Comparison of ENCODE assay signal across 8 mouse cellular contexts in the genomic region with DNA sequence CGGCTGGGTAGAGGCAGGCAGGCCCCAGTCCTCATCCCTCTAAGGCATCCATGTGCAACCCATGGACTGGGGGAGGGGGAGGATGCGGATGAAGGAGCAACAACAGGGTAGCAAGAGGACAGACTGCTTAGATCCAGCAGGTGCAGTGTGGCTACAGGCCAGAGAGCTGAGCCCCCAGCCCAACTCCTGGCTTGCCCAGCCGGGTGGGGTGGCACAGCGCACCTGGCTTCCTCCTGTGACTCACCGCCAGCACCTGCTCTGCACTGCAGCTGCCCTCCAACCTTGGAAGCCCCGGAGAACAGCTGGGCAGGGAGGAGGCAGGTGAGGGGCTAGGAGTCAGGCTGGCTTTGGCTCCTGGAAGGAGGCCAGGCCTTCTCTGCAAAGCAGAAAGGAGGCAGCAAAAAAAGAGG. TPM values are rescaled to one million over a fixed set of nuclear protein-coding genes. Genes with fewer than 3 reads are reported as not detected.
DNase-seq lines count a peak whose midpoint lies in the region; ATAC-seq lines count a peak whose summit lies in the region.

No protein-coding gene starts in this region.

- no peaks in the 10 kb centered on the region for H3K27me3 ChIP-seq in kidney, embryonic 16.5 days (ENCODE audit: insufficient read depth, low read length)
- no peaks in the 10 kb centered on the region for H3K27me3 ChIP-seq in embryonic facial prominence, embryonic 11.5 days (ENCODE audit: control insufficient read depth, insufficient read depth, low read length)
- no peaks in the 10 kb centered on the region for H3K27me3 ChIP-seq in hindbrain, embryonic 16.5 days (replicated peaks; ENCODE audit: control insufficient read depth, insufficient read depth, low read length)
- H3K27me3 ChIP-seq in neural tube, embryonic 13.5 days: peaks cover 28% of the 10 kb centered on the region

- H3K27ac ChIP-seq in kidney, embryonic 16.5 days (ENCODE audit: low read length): peak overlapping the region; percentile 91
- peak overlapping the region; percentile 81 for H3K27ac ChIP-seq in embryonic facial prominence, embryonic 11.5 days (replicated peaks; ENCODE audit: low read depth, low read length)
- H3K27ac ChIP-seq in hindbrain, embryonic 16.5 days (ENCODE audit: low read depth, low read length): peak overlapping the region; percentile 89
- H3K27ac ChIP-seq in neural tube, embryonic 13.5 days (replicated peaks): peak overlapping the region; percentile 87

- peak overlapping the region; percentile 41 for H3K4me2 ChIP-seq in kidney, embryonic 16.5 days (replicated peaks; ENCODE audit: low read depth, low read length)
- H3K4me2 ChIP-seq in embryonic facial prominence, embryonic 11.5 days (ENCODE audit: low read depth, low read length): peak overlapping the region; percentile 38; the same call in 1 of the 2 replicates
- H3K4me2 ChIP-seq in hindbrain, embryonic 16.5 days (ENCODE audit: low read length): peak overlapping the region; percentile 16; the same call in 1 of the 2 replicates
- peak overlapping the region; percentile 41 for H3K4me2 ChIP-seq in neural tube, embryonic 13.5 days

- peak overlapping the region; percentile 45 for H3K9ac ChIP-seq in kidney, embryonic 16.5 days (replicated peaks; ENCODE audit: low read length)
- peak overlapping the region; percentile 37 for H3K9ac ChIP-seq in embryonic facial prominence, embryonic 11.5 days (replicated peaks; ENCODE audit: low read length)
- peak overlapping the region; percentile 31; the same call in 1 of the 2 replicates for H3K9ac ChIP-seq in hindbrain, embryonic 16.5 days (ENCODE audit: low read depth, low read length)
- H3K9ac ChIP-seq in neural tube, embryonic 13.5 days: peak overlapping the region; percentile 60

- peaks cover 55% of the 10 kb centered on the region for H3K4me1 ChIP-seq in kidney, embryonic 16.5 days (ENCODE audit: insufficient read depth, low read length)
- peaks cover 14% of the 10 kb centered on the region for H3K4me1 ChIP-seq in embryonic facial prominence, embryonic 11.5 days (ENCODE audit: control insufficient read depth, insufficient read depth, low read length)
- peaks cover 16% of the 10 kb centered on the region for H3K4me1 ChIP-seq in hindbrain, embryonic 16.5 days (ENCODE audit: control insufficient read depth, insufficient read depth, low read depth, low read length)
- H3K4me1 ChIP-seq in neural tube, embryonic 13.5 days (replicated peaks): peaks cover 27% of the 10 kb centered on the region

- peak; percentile 74 for ATAC-seq in kidney, embryonic 16.5 days (ENCODE audit: low FRiP score, low TSS enrichment)
- peak; percentile 36 for ATAC-seq in embryonic facial prominence, embryonic 11.5 days (replicated peaks; ENCODE audit: insufficient number of reproducible peaks, low FRiP score, low TSS enrichment, low read depth)
- ATAC-seq in hindbrain, embryonic 16.5 days: peak; percentile 34
- ATAC-seq in neural tube, embryonic 13.5 days (ENCODE audit: low read depth): peak; percentile 63
- no peak for ATAC-seq in inflammation-experienced regulatory T-cells, adult 6 months

- DNase-seq in kidney, adult 11 months: no peak
- no peak for DNase-seq in embryonic facial prominence, embryonic 11.5 days (ENCODE audit: low spot score)
- DNase-seq in right cerebral cortex, postnatal 36 days (ENCODE audit: low spot score in 2 of 2): no peak
- no peak for DNase-seq in urinary bladder, postnatal 36 days (ENCODE audit: low spot score in 2 of 2)

- WGBS in kidney, embryonic 16.5 days: 12% methylated on average over 6 of the region's 6 CpGs
- 10% methylated on average over 6 of the region's 6 CpGs for WGBS in embryonic facial prominence, embryonic 11.5 days
- 21% methylated on average over 5 of the region's 6 CpGs for WGBS in hindbrain, embryonic 16.5 days
- WGBS in neural tube, embryonic 13.5 days: 28% methylated on average over 6 of the region's 6 CpGs

- H3K9me3 ChIP-seq in kidney, embryonic 16.5 days (ENCODE audit: low read length): no peaks in the 10 kb centered on the region
- H3K9me3 ChIP-seq in embryonic facial prominence, embryonic 11.5 days (replicated peaks; ENCODE audit: control insufficient read depth, low read length): no peaks in the 10 kb centered on the region
- H3K9me3 ChIP-seq in hindbrain, embryonic 16.5 days (ENCODE audit: control insufficient read depth, low read length): no peaks in the 10 kb centered on the region
- no peaks in the 10 kb centered on the region for H3K9me3 ChIP-seq in neural tube, embryonic 13.5 days

- no peaks in the 10 kb centered on the region for H3K36me3 ChIP-seq in kidney, embryonic 16.5 days (ENCODE audit: insufficient read depth, low read length)
- no peaks in the 10 kb centered on the region for H3K36me3 ChIP-seq in embryonic facial prominence, embryonic 11.5 days (replicated peaks; ENCODE audit: control insufficient read depth, insufficient read depth, low read depth, low read length)
- no peaks in the 10 kb centered on the region for H3K36me3 ChIP-seq in hindbrain, embryonic 16.5 days (ENCODE audit: control insufficient read depth, insufficient read depth, low read length)
- H3K36me3 ChIP-seq in neural tube, embryonic 13.5 days: no peaks in the 10 kb centered on the region

- H3K4me3 ChIP-seq in kidney, embryonic 16.5 days (ENCODE audit: low read length): peak overlapping the region; percentile 20; the same call in 1 of the 2 replicates
- H3K4me3 ChIP-seq in embryonic facial prominence, embryonic 11.5 days (ENCODE audit: low read depth, low read length): no peak overlapping the region; the same call in 1 of the 2 replicates
- no peak overlapping the region for H3K4me3 ChIP-seq in hindbrain, embryonic 16.5 days (ENCODE audit: low read length)
- H3K4me3 ChIP-seq in neural tube, embryonic 13.5 days: no peak overlapping the region

RNA-seq across cellular contexts. Expression of a gene that starts 21.8 kb away (rescaled TPM):
- 21.4 and 21.9 TPM in 2 replicates for polyA plus RNA-seq in kidney, embryonic 16.5 days (2015; fragmentation: Nextera tagmentation; extraction: Ambion mirVana)
- 3.7 and 4.4 TPM in 2 replicates for polyA plus RNA-seq in embryonic facial prominence, embryonic 11.5 days (2014; fragmentation: Nextera tagmentation; extraction: Ambion mirVana)
- polyA plus RNA-seq in hindbrain, embryonic 16.5 days (2015; fragmentation: Nextera tagmentation; extraction: Ambion mirVana): 19.1 and 21.2 TPM in 2 replicates
- polyA plus RNA-seq in neural tube, embryonic 13.5 days (2015; fragmentation: Nextera tagmentation; extraction: Ambion mirVana): 23.4 and 25.2 TPM in 2 replicates
- under 1 TPM in 1 of 3 experiments, not detected in 2; 0.33 TPM for polyA plus RNA-seq in inflammation-experienced regulatory T-cells, adult 6 months (2017; shearing (Covaris generic))

RNA-seq across cellular contexts. Expression of a gene that starts 32.7 kb away (rescaled TPM):
- polyA plus RNA-seq in kidney, embryonic 16.5 days (2015; fragmentation: Nextera tagmentation; extraction: Ambion mirVana): 29.2 and 30.0 TPM in 2 replicates
- polyA plus RNA-seq in embryonic facial prominence, embryonic 11.5 days (2014; fragmentation: Nextera tagmentation; extraction: Ambion mirVana): 11.9 and 14.4 TPM in 2 replicates
- polyA plus RNA-seq in hindbrain, embryonic 16.5 days (2015; fragmentation: Nextera tagmentation; extraction: Ambion mirVana): 31.0 and 33.8 TPM in 2 replicates
- polyA plus RNA-seq in neural tube, embryonic 13.5 days (2015; fragmentation: Nextera tagmentation; extraction: Ambion mirVana): 23.8 and 26.2 TPM in 2 replicates
- polyA plus RNA-seq in inflammation-experienced regulatory T-cells, adult 6 months (2017; shearing (Covaris generic)): 10 to 100 TPM; 17.5 to 24.1 (median 23.2) TPM

RNA-seq across cellular contexts. Expression of a gene that starts 40.8 kb away (rescaled TPM):
- 0.30 and 1.5 TPM in 2 replicates for polyA plus RNA-seq in kidney, embryonic 16.5 days (2015; fragmentation: Nextera tagmentation; extraction: Ambion mirVana)
- not detected in 2 replicates for polyA plus RNA-seq in embryonic facial prominence, embryonic 11.5 days (2014; fragmentation: Nextera tagmentation; extraction: Ambion mirVana)
- polyA plus RNA-seq in hindbrain, embryonic 16.5 days (2015; fragmentation: Nextera tagmentation; extraction: Ambion mirVana): 0.30 and 0.57 TPM in 2 replicates
- 0.32 and 1.9 TPM in 2 replicates for polyA plus RNA-seq in neural tube, embryonic 13.5 days (2015; fragmentation: Nextera tagmentation; extraction: Ambion mirVana)
- 1 to 10 TPM in 1 of 3 experiments, not detected in 2; 2.4 TPM for polyA plus RNA-seq in inflammation-experienced regulatory T-cells, adult 6 months (2017; shearing (Covaris generic))

RNA-seq across cellular contexts. Expression of a gene that starts 43.3 kb away (rescaled TPM):
- 15.2 and 21.7 TPM in 2 replicates for polyA plus RNA-seq in kidney, embryonic 16.5 days (2015; fragmentation: Nextera tagmentation; extraction: Ambion mirVana)
- 4.6 and 6.0 TPM in 2 replicates for polyA plus RNA-seq in embryonic facial prominence, embryonic 11.5 days (2014; fragmentation: Nextera tagmentation; extraction: Ambion mirVana)
- polyA plus RNA-seq in hindbrain, embryonic 16.5 days (2015; fragmentation: Nextera tagmentation; extraction: Ambion mirVana): 12.2 and 19.8 TPM in 2 replicates
- polyA plus RNA-seq in neural tube, embryonic 13.5 days (2015; fragmentation: Nextera tagmentation; extraction: Ambion mirVana): 19.0 and 19.2 TPM in 2 replicates
- polyA plus RNA-seq in inflammation-experienced regulatory T-cells, adult 6 months (2017; shearing (Covaris generic)): 10 to 100 TPM; 35.1 to 58.4 (median 36.4) TPM
